Mouse (Mus musculus): ENCODE measurements at regions not wholly inside any gene's neighbourhood (a gene's known extent, or its start where the extent isn't known, plus 50 kb on each side); places are given as distances from the start of the nearest gene placed in this dataset.
"Not testable (repeated sequence)": the region's sequence is repeated elsewhere in the genome, so short reads cannot be mapped to it uniquely, and the experiment has no call there.

DNA sequence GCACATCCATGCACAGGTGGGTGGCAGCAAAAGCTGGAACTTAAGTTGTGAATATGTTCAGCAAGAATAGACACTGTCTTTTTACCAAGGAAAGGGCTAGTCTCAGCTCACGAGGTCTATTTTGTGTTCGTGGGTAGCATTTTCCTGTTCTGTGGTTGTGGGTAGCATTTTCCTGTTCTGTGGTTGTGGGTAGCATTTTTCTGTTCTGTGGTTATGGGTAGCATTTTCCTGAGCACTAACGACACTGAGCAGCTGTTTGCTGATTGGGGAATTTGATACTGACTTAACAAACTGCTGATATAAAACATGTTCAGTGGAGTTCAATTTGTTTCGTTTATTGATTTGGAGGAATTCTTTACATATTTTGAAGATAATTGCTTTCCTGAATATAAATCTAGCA is 837.8 kb upstream of the Vwc2 start:
- peak; percentile 17 for DNase-seq

- DNase-seq = no peak
These were observed 830.5 kb upstream of the Vwc2 start for GRCm38 (mm10) chr11:10283553-10283952.

DNA sequence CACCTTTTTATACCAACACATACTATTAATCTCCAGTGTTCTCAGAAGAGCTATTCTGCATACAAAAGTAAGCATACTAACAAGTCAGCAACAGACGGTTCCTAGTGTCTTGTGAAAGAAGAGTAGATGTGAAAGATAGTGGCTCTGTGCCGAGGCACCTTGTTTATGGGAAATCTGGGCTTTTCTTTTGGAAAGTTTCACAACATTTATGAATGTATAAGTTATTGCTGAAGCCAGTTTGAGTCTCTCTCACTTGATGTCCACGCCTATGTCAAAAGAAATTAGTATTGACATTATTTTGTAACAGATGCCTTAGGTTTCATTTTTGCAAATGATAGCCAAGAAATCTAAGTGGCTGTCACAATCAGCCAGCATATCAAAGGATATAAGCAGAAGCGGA is 822.0 kb upstream of the Vwc2 start:
- no peak for DNase-seq

- DNase-seq = no peak
These were observed 804.9 kb upstream of the Vwc2 start for GRCm38 (mm10) chr11:10309023-10309720.

- no peak for DNase-seq
These were observed 796.6 kb upstream of the Vwc2 start for GRCm38 (mm10) chr11:10317427-10317826.

GRCm38 (mm10) chr11:10318048-10318759 is 795.8 kb upstream of the Vwc2 start:
- no peak for DNase-seq

- DNase-seq = not testable (repeated sequence)
These were observed 783.8 kb upstream of the Vwc2 start for GRCm38 (mm10) chr11:10330253-10330652.

DNA sequence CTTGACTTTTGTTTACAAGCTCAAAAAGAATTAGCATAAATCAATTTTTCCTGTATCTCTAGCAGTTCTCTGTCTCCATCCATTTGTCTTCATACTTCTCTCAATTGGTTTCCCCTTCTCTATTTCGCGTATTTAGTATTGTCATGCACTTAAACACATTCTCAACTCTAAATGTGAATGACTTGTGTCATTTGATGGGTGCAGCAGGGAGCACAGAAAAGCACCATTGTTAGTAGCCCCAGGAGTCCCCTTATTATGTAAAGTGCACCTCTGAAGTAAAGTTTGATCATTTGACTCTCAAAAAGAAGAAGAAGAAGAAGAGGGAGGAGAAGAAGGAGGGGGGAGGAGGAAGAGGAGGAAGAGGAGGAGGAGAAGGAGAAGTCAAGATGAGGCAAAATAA is 776.2 kb upstream of the Vwc2 start:
- DNase-seq = no peak

- no peak for DNase-seq
These were observed 741.7 kb upstream of the Vwc2 start for GRCm38 (mm10) chr11:10372340-10372739.

All from thymus, postnatal 4 days (tissue).